Mouse (Mus musculus): ENCODE data around the gene Gsta1. TPM values are rescaled to one million over a fixed set of nuclear protein-coding genes. Genes with fewer than 3 reads are reported as not detected.
"Not testable (repeated sequence)": the region's sequence is repeated elsewhere in the genome, so short reads cannot be mapped to it uniquely, and the experiment has no call there.

Gsta1 gene
- 61.1 and 68.1 TPM in 2 replicates for polyA plus RNA-seq (2015; fragmentation: Nextera tagmentation; extraction: Ambion mirVana)

DNA sequence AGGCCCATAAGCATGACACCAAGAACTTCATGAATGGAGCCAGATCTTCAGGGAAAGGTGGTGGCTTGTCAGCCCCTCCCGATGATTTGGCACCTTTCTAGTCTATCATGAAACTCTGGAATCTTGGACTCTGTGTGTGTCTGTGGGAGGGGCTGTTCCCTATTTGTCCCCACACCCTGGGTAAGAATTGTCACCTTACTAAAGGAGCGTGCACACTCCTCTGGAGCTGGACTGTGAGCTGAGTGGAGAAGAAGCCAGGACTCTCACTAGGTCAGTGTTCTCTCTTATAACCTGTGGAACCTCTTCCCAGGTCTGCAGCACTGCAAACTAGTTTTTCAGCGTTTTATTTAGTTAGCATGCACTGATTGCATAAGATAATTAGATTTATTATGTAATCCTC is at the start of gene Gsta1:
Gene Gsta1, plus strand, starts transcription at position 196 of the 400 bp plus-strand sequence.
- H3K4me1 ChIP-seq (replicated peaks); H3K9ac ChIP-seq; H3K4me3 ChIP-seq (replicated peaks); H3K36me3 ChIP-seq; H3K27me3 ChIP-seq (replicated peaks); H3K9me3 ChIP-seq: not testable (repeated sequence)
- ATAC-seq: peak; percentile 64
- peak within 1 kb of the TSS; percentile 64 for H3K27ac ChIP-seq
- peak within 1 kb of the TSS; percentile 11; the same call in 1 of the 2 replicates for H3K4me2 ChIP-seq (replicated peaks)
- WGBS: 76% methylated on average over 3 of the region's 3 CpGs

DNA sequence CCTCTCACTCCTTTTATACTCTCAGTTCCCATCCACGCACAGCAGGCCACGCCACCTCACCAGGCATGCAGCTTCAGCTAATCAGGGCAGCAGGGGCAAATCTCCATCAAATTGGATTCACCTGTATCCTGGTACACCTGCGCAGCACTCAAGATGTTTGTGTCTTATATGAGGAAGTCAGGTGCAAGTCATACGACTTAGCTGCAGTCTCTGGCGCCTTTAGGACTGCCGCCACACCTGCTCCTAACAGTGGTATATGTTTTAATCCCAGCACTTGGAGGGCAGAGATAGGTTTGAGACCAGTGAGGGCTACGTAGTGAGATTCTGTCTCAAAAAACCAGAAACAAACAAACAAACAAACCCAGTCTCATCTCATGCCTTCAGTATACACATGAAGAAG is 48.0 kb upstream of the Gsta1 start, which contains the start of gene Gsta4:
Gene Gsta4, plus strand, starts transcription at position 301 of the 400 bp plus-strand sequence.
- over 99% methylated on average over 4 of the region's 7 CpGs for WGBS
- not testable (repeated sequence) for H3K4me1 ChIP-seq (replicated peaks); H3K4me3 ChIP-seq (replicated peaks)

DNA sequence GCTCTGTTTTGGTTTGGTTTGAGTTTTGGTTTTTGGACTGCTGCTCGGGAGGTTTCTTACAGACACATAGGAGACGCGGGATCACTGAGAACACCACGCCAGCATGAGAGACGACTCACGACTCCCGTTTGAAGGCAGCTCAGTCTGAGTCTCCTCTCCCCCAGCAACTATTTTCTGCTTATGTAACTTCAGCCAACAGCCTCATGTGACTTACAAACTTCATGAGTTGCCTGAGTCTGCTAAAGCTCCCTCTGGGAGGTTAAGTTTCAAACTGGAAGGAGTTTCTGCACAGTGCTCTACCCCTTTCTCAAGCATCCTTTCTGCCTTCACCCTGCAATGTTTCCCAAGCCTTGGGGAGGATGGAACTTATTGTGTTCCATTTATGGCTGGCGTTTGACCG is 44.8 kb upstream of the Gsta1 start:
- no peak for ATAC-seq
- WGBS: 86% methylated on average over 9 of the region's 9 CpGs
- no peak overlapping the region for H3K9ac ChIP-seq
- H3K4me1 ChIP-seq (replicated peaks): peaks cover 3% of the 10 kb centered on the region; the same call in 1 of the 2 replicates
- H3K4me2 ChIP-seq (replicated peaks): no peak overlapping the region
- no peaks in the 10 kb centered on the region for H3K36me3 ChIP-seq
- no peak overlapping the region for H3K27ac ChIP-seq
- H3K4me3 ChIP-seq (replicated peaks): no peak overlapping the region
- no peaks in the 10 kb centered on the region for H3K27me3 ChIP-seq (replicated peaks)
- no peaks in the 10 kb centered on the region for H3K9me3 ChIP-seq

More for the DNA sequence above, 48.0 kb upstream of the Gsta1 start, which contains the start of gene Gsta4:
- H3K36me3 ChIP-seq; H3K9ac ChIP-seq; H3K27ac ChIP-seq; H3K4me2 ChIP-seq (replicated peaks); ATAC-seq; H3K9me3 ChIP-seq; H3K27me3 ChIP-seq (replicated peaks): not testable (repeated sequence)

DNA sequence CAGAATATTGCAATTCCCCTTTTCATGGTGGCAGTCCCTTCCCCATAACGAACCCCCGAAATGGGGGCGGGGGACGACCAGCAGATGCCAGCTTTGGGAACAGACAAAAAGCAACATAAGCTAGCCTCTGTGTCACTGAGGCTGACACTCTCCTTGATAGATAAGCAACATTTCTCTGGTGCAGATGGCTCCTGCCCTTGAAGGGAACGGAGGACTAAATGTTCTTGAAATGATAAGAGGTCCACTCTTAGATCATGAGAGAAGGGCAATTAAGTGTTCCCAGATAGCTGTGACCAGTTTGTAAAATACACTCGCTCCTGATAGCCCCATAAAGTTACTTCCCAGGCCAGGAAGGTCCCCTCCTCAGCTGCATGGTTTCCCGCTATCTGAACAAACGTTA is 41.5 kb upstream of the Gsta1 start:
- 71% methylated on average over 8 of the region's 8 CpGs for WGBS
- no peak overlapping the region for H3K4me2 ChIP-seq (replicated peaks)
- H3K27ac ChIP-seq: no peak overlapping the region
- no peak overlapping the region for H3K4me3 ChIP-seq (replicated peaks)
- no peaks in the 10 kb centered on the region for H3K36me3 ChIP-seq
- no peaks in the 10 kb centered on the region for H3K9me3 ChIP-seq
- no peaks in the 10 kb centered on the region for H3K27me3 ChIP-seq (replicated peaks)
- peaks cover 15% of the 10 kb centered on the region for H3K4me1 ChIP-seq (replicated peaks)
- no peak overlapping the region for H3K9ac ChIP-seq
- no peak for ATAC-seq

DNA sequence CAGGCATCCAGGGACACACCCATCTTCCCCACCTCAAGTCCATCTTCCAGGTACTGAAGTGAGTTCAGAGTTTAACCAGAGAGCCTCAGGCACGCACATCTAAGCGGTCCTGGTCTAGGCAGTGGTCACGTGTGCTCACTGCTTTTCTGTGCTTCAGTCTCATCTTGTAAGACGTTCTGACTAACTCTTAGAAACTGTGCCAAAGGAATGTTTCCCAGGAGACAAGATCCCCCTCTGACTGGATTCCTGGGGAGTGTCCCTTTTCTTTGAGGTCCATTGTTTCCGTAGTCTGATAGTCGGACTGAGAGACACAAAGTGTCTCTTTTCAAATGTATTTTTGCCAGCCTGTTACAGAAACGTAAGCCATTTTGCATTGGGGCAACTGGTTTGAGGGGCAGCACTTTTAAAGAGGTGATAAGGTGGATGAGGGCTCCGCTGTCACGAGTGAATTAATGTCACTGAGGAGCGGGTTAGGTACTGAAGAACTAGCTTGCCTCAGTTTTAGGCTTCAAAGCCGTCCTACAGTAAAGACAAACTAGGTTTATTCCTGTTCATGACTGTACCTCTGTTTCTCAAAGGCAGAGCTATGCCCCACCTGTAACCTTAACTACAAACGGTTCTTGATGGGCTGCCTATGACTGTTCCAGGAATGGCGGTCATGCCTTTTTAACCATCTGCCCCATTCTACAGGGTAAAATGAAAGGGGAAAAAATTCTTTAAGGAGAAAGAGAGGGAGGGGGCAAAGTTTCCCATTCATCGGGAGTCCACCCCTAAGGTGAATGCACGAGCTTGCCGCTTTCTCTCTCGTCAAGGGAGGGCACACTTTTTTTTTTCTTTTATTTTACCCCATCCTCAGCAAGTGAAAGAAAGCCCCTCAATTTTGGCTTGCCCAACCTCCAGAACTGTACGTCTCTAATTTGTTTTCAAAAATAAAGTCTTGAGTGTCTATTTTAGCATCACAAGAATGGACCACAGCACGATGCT is 39.5 kb upstream of the Gsta1 start:
- Histone ChIP-seq H3K27ac (no peak overlapping the region), H3K36me3 (no peaks in the 10 kb centered on the region), H3K9ac (no peak overlapping the region), H3K4me3 (replicated peaks) (peak overlapping the region; percentile 36), H3K4me2 (replicated peaks) (peak overlapping the region; percentile 67), H3K9me3 (no peaks in the 10 kb centered on the region), H3K27me3 (replicated peaks) (no peaks in the 10 kb centered on the region), H3K4me1 (replicated peaks) (peaks cover 15% of the 10 kb centered on the region)
- WGBS: 5% methylated on average over 19 of the region's 19 CpGs
- ATAC-seq: peak; percentile 59

DNA sequence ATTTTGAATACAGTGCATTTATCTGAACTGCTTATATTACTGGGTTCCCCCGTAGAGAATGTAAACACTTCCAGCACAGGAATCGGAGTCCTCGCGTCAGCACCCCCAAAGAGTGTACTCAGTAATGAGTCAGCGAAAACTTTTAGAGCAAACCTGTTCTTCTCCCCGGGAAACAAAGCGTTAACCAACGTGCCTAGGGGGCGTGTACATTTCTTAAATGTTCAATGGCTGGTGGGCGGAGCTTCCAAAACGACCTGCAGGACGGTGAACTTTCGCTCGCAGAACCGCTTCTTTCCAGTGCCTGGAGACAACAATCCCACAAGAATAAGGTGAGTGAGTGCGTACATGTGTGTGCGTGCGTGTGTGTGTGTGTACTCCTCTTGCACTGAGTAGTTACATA is 38.7 kb upstream of the Gsta1 start:
- Histone ChIP-seq H3K4me2 (replicated peaks) (peak overlapping the region; percentile 67), H3K9me3 (no peaks in the 10 kb centered on the region), H3K4me3 (replicated peaks) (peak overlapping the region; percentile 36), H3K27ac (no peak overlapping the region; the same call in 1 of the 2 replicates), H3K36me3 (no peaks in the 10 kb centered on the region), H3K4me1 (replicated peaks) (peaks cover 15% of the 10 kb centered on the region), H3K9ac (no peak overlapping the region), H3K27me3 (replicated peaks) (no peaks in the 10 kb centered on the region)
- WGBS: under 1% methylated on average over 18 of the region's 18 CpGs
- ATAC-seq: peak; percentile 69

DNA sequence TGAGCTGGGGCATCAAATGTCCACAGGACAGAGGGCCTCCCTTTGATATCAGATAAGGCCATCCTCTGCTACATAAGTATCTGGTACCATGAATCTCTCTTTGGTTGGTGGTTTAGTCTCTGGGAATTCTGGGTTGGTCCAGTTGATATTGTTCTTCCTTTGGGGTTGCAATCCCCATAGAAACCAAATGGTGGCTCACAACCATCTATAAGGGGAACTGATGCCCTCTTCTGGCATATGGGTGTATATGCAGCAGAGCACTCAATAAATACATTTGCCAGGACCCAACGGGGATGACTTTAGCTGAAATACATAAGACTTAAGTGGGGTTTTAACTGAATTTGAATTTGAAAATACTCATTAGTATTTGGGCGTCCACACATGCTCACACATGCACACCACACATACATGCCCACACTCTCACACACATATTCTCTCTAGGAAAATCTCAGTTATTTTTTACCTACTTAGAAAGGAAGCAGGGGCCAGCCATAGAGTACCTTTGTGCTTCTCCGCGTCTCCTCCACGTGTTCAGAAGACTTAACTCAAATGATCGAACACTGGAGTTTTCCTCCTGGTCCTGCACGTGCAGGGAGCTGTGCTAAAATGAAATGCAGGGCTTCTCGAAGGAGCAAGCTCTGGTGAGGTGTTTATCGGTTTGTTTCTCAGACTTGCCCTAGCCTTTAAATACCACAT is 36.4 kb upstream of the Gsta1 start:
- Histone ChIP-seq H3K27ac (no peak overlapping the region), H3K9me3 (no peaks in the 10 kb centered on the region), H3K27me3 (replicated peaks) (no peaks in the 10 kb centered on the region), H3K9ac (no peak overlapping the region), H3K4me1 (replicated peaks) (peaks cover 15% of the 10 kb centered on the region), H3K36me3 (no peaks in the 10 kb centered on the region), H3K4me3 (replicated peaks) (no peak overlapping the region), H3K4me2 (replicated peaks) (0 out of 2 replicates have a peak overlapping the region, but pooled peaks have one; percentile 10)
- 0 out of 2 replicates have a peak, but pooled peaks have one; percentile 16 for ATAC-seq
- WGBS: 50% methylated on average over 9 of the region's 9 CpGs

DNA sequence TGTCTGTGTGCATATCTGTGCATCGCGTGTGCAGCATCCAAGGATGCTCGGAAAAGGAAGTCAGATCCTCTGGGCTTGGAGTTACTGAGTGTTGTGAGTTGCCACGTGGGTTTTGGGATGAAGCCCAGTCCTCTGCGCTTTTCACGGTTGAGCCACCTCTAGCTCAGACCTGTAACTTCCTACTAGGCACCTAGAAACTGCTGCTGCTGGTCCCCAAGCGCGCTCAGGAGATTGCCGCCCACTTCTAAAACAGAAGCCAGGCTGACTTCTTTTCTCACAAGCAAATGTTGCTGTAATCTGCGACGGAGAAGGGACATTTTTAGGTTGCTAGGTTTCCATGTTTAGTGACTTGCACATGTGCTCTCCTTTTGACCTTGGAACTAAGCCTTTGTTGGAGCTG is 35.4 kb upstream of the Gsta1 start:
- no peak overlapping the region for H3K4me2 ChIP-seq (replicated peaks)
- 81% methylated on average over 11 of the region's 11 CpGs for WGBS

DNA sequence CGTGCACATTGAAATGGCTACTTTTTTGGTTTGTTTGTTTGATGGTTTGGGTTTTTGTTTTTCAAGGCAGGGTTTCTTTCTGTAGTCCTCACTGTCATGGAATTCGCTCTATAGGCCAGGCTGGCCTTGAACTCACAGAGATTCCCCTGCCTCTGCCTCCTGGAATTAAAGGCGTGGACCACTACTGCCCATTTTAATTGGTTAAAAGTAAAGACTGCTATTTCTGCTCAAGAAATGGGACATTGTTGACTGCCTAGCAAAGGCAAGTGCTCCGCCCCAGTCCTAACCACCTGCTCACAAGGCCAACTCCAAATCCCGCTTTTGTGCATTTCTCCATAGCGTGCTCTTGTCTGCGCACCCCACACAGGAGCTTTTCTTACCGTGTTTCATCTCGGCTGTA is 32.7 kb upstream of the Gsta1 start:
- Histone ChIP-seq H3K9ac (no peak overlapping the region), H3K36me3 (no peaks in the 10 kb centered on the region), H3K9me3 (no peaks in the 10 kb centered on the region), H3K4me1 (replicated peaks) (no peaks in the 10 kb centered on the region), H3K4me3 (replicated peaks) (no peak overlapping the region), H3K27ac (no peak overlapping the region), H3K27me3 (replicated peaks) (no peaks in the 10 kb centered on the region), H3K4me2 (replicated peaks) (no peak overlapping the region)
- ATAC-seq: no peak
- WGBS: 96% methylated on average over 9 of the region's 9 CpGs

More for the DNA sequence above, 35.4 kb upstream of the Gsta1 start:
- H3K4me3 ChIP-seq (replicated peaks): no peak overlapping the region
- no peaks in the 10 kb centered on the region for H3K27me3 ChIP-seq (replicated peaks)
- H3K36me3 ChIP-seq: no peaks in the 10 kb centered on the region
- no peak overlapping the region for H3K27ac ChIP-seq
- H3K9me3 ChIP-seq: no peaks in the 10 kb centered on the region
- peaks cover 15% of the 10 kb centered on the region for H3K4me1 ChIP-seq (replicated peaks)
- no peak for ATAC-seq
- no peak overlapping the region for H3K9ac ChIP-seq

DNA sequence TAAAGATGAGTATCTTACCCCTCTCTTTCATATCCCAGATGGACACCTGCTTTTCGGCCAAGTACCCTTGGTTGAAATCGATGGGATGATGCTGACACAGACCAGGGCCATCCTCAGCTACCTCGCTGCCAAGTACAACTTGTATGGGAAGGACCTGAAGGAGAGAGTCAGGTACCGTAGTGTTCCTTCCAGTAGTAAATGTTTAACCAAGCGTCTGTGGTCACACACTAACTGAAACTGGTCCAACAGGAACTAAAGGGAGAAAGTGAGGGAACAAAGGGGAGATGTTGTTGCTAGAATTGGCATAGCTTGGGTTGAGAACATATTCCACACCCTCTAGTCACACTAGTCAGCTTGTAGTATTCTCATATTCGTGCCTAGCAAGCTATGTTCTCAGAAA is 26.3 kb upstream of the Gsta1 start:
- H3K9ac ChIP-seq: no peak overlapping the region
- ATAC-seq: peak; percentile 93

DNA sequence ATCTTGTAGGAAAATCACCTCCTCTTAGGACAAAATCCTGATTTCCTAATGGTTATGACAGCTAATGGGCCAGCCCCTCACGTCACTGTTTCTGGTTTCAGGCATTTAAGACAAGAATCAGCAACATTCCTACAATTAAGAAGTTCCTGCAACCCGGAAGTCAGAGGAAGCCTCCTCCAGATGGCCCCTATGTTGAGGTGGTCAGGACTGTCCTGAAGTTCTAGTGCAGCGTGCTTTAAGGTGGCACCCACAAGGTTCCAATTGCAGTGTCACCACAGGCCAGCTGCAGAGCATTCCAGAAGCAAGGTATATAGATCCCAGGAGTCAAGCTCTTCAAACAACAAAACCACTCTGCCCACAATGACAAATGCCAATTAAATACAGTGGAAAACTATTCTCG is 21.5 kb upstream of the Gsta1 start:
- H3K27ac ChIP-seq: no peak overlapping the region
- 75% methylated on average over 4 of the region's 4 CpGs for WGBS
- H3K27me3 ChIP-seq (replicated peaks): no peaks in the 10 kb centered on the region
- ATAC-seq: no peak
- no peaks in the 10 kb centered on the region for H3K9me3 ChIP-seq
- no peak overlapping the region for H3K9ac ChIP-seq
- no peak overlapping the region for H3K4me3 ChIP-seq (replicated peaks)
- H3K4me1 ChIP-seq (replicated peaks): peaks cover 3% of the 10 kb centered on the region; the same call in 1 of the 2 replicates
- H3K36me3 ChIP-seq: no peaks in the 10 kb centered on the region
- no peak overlapping the region for H3K4me2 ChIP-seq (replicated peaks)

More for the DNA sequence above, 26.3 kb upstream of the Gsta1 start:
- Histone ChIP-seq H3K27ac (no peak overlapping the region), H3K9me3 (no peaks in the 10 kb centered on the region), H3K4me1 (replicated peaks) (0 out of 2 replicates have a peak, but pooled peaks cover 3% of the 10 kb centered on the region), H3K4me2 (replicated peaks) (no peak overlapping the region), H3K4me3 (replicated peaks) (no peak overlapping the region), H3K27me3 (replicated peaks) (no peaks in the 10 kb centered on the region), H3K36me3 (no peaks in the 10 kb centered on the region)
- 70% methylated on average over 6 of the region's 6 CpGs for WGBS

DNA sequence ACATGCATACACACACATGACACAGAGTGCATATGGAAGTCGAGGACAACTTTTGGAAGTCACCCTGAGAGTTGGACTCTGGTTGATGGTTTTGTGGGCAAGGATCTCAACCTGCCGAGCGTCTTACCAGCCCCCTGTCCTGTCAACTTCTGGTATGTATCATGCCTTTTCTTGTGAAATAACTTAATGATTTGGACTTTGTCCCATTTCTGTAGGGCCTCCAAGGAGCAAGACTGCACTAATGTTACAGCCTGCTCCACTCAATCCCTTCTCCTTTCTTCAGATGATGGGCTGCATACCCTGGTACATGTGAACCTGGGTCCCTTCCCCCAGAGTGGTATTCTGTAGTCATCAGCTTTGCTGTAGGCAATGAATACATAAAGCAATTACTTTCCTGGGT is 20.4 kb upstream of the Gsta1 start:
- Histone ChIP-seq H3K4me1 (replicated peaks) (no peaks in the 10 kb centered on the region; the same call in 1 of the 2 replicates), H3K4me3 (replicated peaks) (no peak overlapping the region), H3K4me2 (replicated peaks) (no peak overlapping the region), H3K9me3 (no peaks in the 10 kb centered on the region), H3K27ac (no peak overlapping the region), H3K27me3 (replicated peaks) (no peaks in the 10 kb centered on the region), H3K9ac (no peak overlapping the region), H3K36me3 (no peaks in the 10 kb centered on the region)
- 72% methylated on average over 3 of the region's 3 CpGs for WGBS
- peak; percentile 55; the same call in 1 of the 2 replicates for ATAC-seq

Measured in intestine, embryonic 15.5 days (tissue).